Mouse (Mus musculus): ENCODE data around the gene Cpe.
A peak's percentile ranks its signal among the peaks of the same experiment; 100 is the strongest.

Cpe gene

GRCm38 (mm10) chr8:64629034-64629760, 63.7 kb downstream of the Cpe start:
- no peak for DNase-seq

- no peak for DNase-seq
These were observed 64.8 kb downstream of the Cpe start for GRCm38 (mm10) chr8:64628039-64628438.

- no peak for DNase-seq
These were observed 68.2 kb downstream of the Cpe start for GRCm38 (mm10) chr8:64624603-64625037.

- DNase-seq, result no peak
These were observed 72.3 kb downstream of the Cpe start for GRCm38 (mm10) chr8:64620365-64621150.

- no peak for DNase-seq
These were observed 73.2 kb downstream of the Cpe start for GRCm38 (mm10) chr8:64619661-64620060.

GRCm38 (mm10) chr8:64618618-64619017, 74.2 kb downstream of the Cpe start:
- peak; percentile 49 for DNase-seq

GRCm38 (mm10) chr8:64616566-64616965, 76.3 kb downstream of the Cpe start:
- DNase-seq, result no peak

GRCm38 (mm10) chr8:64615459-64615858, 77.4 kb downstream of the Cpe start:
- no peak for DNase-seq

GRCm38 (mm10) chr8:64613663-64614062, 79.2 kb downstream of the Cpe start:
- DNase-seq, result no peak

- DNase-seq, result no peak
These were observed 81.5 kb downstream of the Cpe start for GRCm38 (mm10) chr8:64611210-64611974.

GRCm38 (mm10) chr8:64608931-64609330, 83.9 kb downstream of the Cpe start:
- DNase-seq, result no peak

- no peak for DNase-seq
These were observed 86.8 kb downstream of the Cpe start for GRCm38 (mm10) chr8:64606015-64606414.

- no peak for DNase-seq
These were observed 94.6 kb downstream of the Cpe start for GRCm38 (mm10) chr8:64598206-64598605.

GRCm38 (mm10) chr8:64597042-64597970, 95.5 kb downstream of the Cpe start:
- peak; percentile 42 to 48 for DNase-seq

GRCm38 (mm10) chr8:64596396-64596795, 96.5 kb downstream of the Cpe start:
- no peak for DNase-seq

GRCm38 (mm10) chr8:64590456-64590855, 102.4 kb downstream of the Cpe start:
- no peak for DNase-seq

GRCm38 (mm10) chr8:64582887-64583286, 110.0 kb downstream of the Cpe start:
- DNase-seq, result no peak

- DNase-seq, result no peak
These were observed 114.6 kb downstream of the Cpe start for GRCm38 (mm10) chr8:64578221-64578620.

GRCm38 (mm10) chr8:64575001-64575400, 117.9 kb downstream of the Cpe start:
- DNase-seq, result no peak

GRCm38 (mm10) chr8:64548054-64548850, 144.6 kb downstream of the Cpe start:
- DNase-seq, result no peak

- no peak for DNase-seq
These were observed 149.4 kb downstream of the Cpe start for GRCm38 (mm10) chr8:64543441-64543840.
